Mouse (Mus musculus): ENCODE data around the gene Necap1.
A peak's percentile ranks its signal among the peaks of the same experiment; 100 is the strongest.

The Necap1 gene

GRCm38 (mm10) chr6:122889599-122889998 lies 15.3 kb downstream of the Necap1 start:
- peak; percentile 83 for DNase-seq (ENCODE audit: low read depth)

DNA sequence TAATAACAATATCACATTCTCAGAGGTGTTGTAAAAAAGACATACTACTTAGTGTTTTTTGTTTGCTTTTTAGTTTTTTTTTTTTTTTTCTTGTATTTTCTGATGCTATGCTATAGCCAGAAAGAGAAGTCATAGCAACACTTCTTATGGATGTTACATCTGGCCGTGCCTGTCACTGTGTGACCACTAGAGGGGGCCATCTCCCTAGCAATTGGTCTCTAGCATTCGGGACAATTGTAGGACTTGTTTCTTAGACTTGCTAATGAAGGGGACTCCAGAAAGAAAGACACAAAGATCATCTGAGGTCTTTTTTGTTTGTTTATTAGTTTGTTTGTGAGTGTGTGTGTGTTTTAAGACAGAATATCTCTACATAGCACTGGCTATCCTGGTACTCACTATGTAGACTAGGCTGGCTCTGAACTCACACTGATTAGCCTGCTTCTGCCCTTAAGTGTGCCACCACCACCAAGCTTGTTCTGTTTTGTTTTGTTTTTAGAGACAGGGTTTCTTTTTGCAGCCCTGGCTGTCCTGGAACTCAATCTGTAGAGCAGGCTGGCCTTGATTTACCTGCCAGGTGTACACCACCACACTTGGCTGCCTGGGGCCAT lies 18.3 kb downstream of the Necap1 start:
- peak; percentile 85 for DNase-seq (ENCODE audit: low read depth)

- DNase-seq (ENCODE audit: low read depth): no peak
Measured at GRCm38 (mm10) chr6:122919922-122920321, 45.6 kb downstream of the Necap1 start.

DNA sequence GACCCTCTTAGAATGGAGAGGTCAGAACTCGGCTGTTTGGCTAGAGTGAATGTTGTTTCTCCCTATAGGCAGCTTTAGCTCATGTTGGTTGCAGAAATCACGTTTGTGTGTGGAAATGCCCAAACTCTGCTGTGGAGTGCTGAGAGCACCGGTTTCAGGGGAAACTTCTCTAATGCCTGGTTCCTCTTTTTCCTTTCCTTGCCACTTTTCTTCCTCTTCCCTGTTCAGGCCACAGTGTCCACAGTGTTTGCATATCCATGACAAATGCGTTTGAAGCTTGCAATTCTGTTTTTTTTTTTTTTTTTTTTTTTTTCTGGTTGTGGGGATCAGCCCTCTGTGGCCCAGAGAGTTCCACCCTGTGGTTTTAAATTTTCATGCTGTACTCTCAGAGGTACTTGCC lies 47.2 kb downstream of the Necap1 start, which contains the start of gene Clec4a1:
Gene Clec4a1, plus strand, starts transcription at position 398 of the 400 bp plus-strand sequence.
- peak; percentile 19 for DNase-seq (ENCODE audit: low read depth)

DNA sequence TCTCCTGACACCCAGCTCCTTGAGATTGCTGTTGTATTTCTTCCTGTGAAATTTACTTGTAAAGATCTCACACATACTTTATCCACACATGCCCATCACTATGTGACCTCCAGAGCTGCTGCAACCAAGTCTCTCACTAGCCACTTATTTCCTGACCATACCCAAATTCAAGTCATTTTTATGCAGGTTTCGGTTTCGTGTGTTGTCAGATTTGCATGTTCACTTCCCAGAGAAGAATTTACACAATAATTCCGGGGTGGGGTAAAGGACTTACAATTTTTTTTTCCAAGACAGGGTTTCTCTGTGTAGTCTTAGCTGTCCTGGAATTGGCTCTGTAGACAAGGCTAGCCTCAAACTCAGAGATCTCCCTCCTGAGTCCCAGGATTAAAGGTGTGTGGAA lies 60.6 kb downstream of the Necap1 start:
- peak; percentile 46 for DNase-seq (ENCODE audit: low read depth)
